Mouse (Mus musculus) C2C12 (cell line): ENCODE results near the gene Slc45a1.

Source experiments
- CEBPB ChIP-seq: IDR thresholded peaks from one replicate; pipeline ENCODE4 v1.6.1; 2011; ENCODE audit warnings: low read depth, mild to moderate bottlenecking, control low read depth, moderate library complexity
- CTCF ChIP-seq: IDR thresholded peaks from one replicate; pipeline ENCODE4 v1.5.1; 2011; ENCODE audit not compliant: control insufficient read depth, insufficient read depth, insufficient read length

DNA sequence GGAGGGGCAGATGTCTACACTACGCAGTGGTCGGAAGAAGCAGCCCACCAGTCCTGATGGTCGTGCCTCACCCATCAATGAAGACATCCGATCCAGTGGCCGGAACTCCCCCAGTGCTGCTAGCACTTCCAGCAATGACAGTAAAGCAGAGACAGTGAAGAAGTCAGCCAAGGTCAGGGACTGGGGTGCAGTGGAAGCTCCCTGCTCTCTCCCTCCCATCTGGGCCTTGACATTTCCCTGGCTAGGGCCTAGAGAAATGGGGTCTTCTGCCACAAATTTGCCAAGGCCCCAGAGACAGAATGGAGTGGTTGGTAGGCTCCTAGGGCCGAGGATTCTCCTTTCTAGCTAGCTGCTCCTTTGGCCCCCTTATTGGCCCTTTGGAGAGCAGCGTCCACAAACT is 38.3 kb downstream of the Slc45a1 start:
- TF ChIP-seq CTCF (no peak), CEBPB (no peak)
